Mouse (Mus musculus): ENCODE data around the gene Carhsp1.

The Carhsp1 gene

DNA sequence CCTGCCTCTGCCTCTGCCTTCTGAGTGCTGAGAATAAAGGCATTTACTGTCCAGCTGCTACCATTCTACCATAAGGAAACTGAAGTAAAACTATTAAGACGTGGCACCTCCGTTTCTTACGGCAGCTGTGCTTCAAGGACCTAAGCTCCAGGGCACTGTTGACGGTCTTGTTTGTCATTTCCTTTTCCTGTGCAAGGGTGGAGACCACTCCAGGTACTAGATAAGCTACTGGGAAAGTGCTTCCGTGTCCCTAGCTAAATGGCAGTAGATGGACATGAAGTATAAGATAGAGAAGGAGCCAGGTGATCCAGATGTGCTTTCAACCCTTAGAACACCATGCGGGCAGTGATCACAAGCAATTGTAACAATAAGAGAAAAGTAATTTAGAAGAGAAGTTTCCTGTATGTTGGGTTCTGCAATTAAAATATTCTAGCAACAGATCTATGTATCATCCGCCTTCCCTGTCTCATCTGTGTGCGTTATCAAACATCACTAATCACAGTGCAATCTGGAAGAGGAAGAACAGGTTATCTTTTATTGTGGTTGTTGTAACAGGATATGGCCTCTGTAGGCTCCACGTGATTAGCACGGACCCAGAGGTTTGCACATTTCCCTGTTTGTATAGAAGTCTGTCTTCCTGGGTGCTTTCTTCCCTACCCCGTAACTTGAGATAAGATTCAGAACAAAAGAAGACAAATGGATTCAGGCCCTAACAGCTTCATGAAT, 32.3 kb downstream of the Carhsp1 start:
- DNase-seq (ENCODE audit: extremely low spot score, low spot score) = no peak

DNA sequence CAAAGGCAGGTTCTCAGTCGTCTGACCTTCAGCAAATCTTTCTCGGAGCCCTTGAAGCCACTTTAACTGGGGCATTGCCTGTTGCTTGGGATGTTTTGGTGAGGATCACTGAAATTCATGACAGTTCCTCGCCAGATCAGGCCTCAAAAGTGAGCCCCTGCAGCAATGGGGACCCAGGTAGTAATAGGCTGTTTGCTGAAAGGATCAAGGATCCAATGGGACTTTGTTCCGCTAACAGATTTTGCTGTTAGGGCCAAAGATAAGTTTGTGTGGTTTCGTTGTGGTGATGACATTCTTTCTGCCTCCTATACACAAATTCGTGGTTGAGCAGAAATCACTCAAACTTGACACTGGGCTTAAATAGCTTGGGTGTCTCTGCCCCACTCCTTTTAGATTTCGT, 33.8 kb downstream of the Carhsp1 start:
- DNase-seq (ENCODE audit: extremely low spot score, low spot score) = no peak

- peak; percentile 84 for DNase-seq (ENCODE audit: extremely low spot score, low spot score)
Measured at GRCm38 (mm10) chr16:8637217-8638051, 34.5 kb downstream of the Carhsp1 start, which contains the start of the genes Pmm2 and Tmem186. Gene Pmm2, plus strand, starts transcription at chr16:8637674. Gene Tmem186, minus strand, starts transcription at chr16:8637712.

DNA sequence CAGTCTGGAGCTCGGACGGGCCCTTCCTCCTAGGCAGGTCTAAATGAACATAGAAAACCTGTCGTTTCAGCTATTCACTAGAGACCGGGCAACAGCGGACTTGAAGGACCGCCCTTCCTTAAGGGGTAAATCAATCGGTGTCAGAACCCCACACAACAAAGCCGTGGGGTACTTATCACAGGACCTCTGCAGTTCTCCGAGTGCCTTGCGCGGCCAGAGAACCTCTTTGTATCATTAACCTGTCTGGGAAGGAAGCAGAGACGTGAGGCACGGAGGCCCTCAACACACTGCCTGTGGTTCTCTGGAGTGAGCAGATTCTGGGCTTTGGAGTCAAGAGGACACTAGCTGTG, 35.1 kb downstream of the Carhsp1 start:
- no peak for DNase-seq (ENCODE audit: extremely low spot score, low spot score)

DNA sequence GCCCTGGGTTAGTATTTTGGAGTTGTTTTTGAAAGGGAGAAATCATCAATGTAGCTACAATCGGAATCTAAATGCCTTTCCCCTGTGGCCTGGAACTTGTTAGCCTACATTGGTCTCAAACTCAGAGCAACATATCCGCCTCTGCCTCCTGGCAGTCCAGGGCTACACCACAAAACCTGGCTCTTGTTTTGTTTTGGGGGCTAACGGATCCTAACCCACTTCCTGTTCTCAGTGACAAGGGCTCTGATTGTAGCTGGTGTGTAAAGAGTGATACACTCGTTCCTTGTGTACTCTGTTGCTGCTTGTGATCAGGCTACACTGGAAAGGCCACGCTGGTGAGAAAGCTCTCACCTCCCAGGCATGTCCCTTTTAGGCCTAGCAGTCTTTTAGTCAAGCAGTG, 40.5 kb downstream of the Carhsp1 start:
- no peak for DNase-seq (ENCODE audit: extremely low spot score, low spot score)

DNA sequence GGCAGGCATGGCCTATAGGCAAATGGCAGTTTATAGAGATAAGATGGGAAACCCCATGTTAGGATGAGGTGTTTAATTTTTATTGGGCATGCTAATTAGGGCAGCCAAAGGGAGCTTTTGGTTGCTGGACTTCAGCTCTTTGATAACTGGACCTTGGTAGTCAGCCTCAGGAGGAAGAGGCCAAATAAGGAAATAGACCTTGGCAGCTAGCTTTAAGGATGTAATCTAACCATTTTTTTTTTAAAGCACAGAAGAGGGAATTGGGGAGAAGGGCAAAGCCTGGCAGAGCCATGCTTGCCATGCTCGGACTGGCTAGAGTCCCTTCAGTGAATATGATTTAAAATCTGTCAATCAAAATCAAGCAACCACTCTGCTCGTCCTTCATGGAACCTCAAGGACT, 41.5 kb downstream of the Carhsp1 start:
- DNase-seq (ENCODE audit: extremely low spot score, low spot score) = no peak

- no peak for DNase-seq (ENCODE audit: extremely low spot score, low spot score)
Measured at GRCm38 (mm10) chr16:8620315-8621115, 51.4 kb downstream of the Carhsp1 start.

DNA sequence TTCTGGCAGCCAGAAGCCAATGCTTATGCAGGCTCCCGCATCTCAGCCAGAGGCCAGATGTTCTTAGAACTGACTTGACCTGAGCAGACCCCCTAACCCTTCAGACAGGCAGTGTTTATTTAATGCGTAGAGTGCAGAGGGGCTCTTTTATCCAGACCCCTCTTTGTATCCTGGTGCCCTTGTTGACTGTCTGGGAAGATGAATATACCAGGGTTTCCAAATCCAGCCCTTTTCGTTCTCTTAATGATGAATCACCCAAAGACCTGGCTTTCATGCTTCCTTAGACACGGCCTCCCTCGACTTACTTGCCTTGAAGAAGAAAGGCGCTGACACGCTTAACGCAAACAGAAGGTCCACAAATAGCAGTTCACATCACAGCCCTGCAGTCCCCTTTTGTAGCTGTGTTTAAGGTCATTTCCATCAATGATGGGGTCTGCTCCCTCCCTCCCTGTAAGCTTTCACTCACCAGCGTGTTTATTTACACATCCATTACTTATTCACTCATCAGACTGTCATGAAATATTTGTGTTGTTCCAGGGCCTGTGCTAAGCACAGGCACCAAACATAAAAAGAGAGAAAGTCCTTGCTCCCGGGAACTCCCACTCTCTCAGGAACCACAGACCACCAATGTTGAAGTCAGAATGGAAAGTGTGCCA, 52.2 kb downstream of the Carhsp1 start:
- DNase-seq (ENCODE audit: extremely low spot score, low spot score) = peak; percentile 44

DNA sequence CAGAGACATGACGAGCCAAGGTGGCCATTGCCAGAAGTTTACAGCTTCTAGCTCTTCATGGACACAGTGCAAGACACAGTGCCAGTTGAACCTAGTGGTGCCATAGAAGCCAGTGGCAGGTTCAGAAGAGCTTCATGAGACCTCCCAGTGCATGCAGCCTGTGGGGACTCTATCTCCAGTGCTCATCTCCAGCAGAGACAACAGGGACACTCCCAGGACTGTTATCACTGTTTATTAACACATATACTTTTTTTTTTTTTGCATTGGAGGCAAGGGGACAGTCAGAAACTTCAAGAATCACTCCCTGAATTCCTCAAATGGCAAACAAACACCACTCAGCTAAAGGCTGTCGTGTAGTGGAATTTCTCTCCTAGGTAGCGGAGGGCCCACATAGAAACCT, 58.5 kb downstream of the Carhsp1 start:
- no peak for DNase-seq (ENCODE audit: extremely low spot score, low spot score)

DNA sequence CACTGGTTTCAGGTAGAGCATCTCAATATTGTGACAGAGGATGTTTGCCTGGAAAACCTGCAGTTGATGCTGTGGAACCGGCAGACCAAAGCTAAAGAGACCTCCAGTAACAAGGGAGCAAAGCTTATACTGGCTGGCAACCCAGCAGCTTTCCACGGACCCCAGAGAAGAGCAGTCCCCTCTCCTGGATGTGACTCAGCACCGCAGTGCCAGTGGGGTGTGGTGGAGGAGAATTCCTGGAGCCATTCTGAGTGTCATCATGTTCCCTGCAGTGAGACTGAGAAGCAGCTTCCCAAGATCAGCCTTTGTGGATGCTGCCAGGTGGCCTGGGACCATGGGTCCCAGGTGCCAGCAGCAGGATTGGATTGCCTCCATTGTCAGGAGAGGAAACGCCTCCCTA, 58.9 kb downstream of the Carhsp1 start:
- DNase-seq (ENCODE audit: extremely low spot score, low spot score) = no peak

GRCm38 (mm10) chr16:8612214-8613005, 59.5 kb downstream of the Carhsp1 start:
- no peak for DNase-seq (ENCODE audit: extremely low spot score, low spot score)

GRCm38 (mm10) chr16:8610397-8610796, 61.6 kb downstream of the Carhsp1 start:
- no peak for DNase-seq (ENCODE audit: extremely low spot score, low spot score)
